Mouse (Mus musculus): ENCODE measurements around the gene Fkbp1b. TPM values are rescaled to one million over a fixed set of nuclear protein-coding genes. Genes with fewer than 3 reads are reported as not detected.
A peak's percentile ranks its signal among the peaks of the same experiment; 100 is the strongest.
"Not testable (repeated sequence)": the region's sequence is repeated elsewhere in the genome, so short reads cannot be mapped to it uniquely, and the experiment has no call there.

Fkbp1b gene
- polyA plus RNA-seq, 1 experiment from 2014 or later, result 32.7 TPM

GRCm38 (mm10) chr12:4817361-4818101 lies 23.9 kb downstream of the Fkbp1b start, which contains the start of gene Sf3b6:
TSS of gene Sf3b6 (plus strand) at chr12:4817544.
- Histone ChIP-seq H3K27ac (peak within 1 kb of the TSS; percentile 72), H3K79me2 (ENCODE audit: inconsistent target) (peaks cover 44% of the 10 kb centered on the region)
- 2% methylated on average over 49 of the region's 49 CpGs for WGBS (ENCODE audit: missing documents)

GRCm38 (mm10) chr12:4816680-4817360 lies 24.6 kb downstream of the Fkbp1b start:
- Histone ChIP-seq H3K36me3 (ENCODE audit: inconsistent target) (peaks cover 12% of the 10 kb centered on the region), H3K4me3 (ENCODE audit: inconsistent target) (peak overlapping the region; percentile 100), H3K27ac (peak overlapping the region; percentile 72), H3K79me2 (ENCODE audit: inconsistent target) (peaks cover 41% of the 10 kb centered on the region)
- 9% methylated on average over 24 of the region's 24 CpGs for WGBS (ENCODE audit: missing documents)

More at GRCm38 (mm10) chr12:4817361-4818101, 23.9 kb downstream of the Fkbp1b start, which contains the start of gene Sf3b6:
- peak within 1 kb of the TSS; percentile 100 for H3K4me3 ChIP-seq (ENCODE audit: inconsistent target)
- peaks cover 20% of the 10 kb centered on the region for H3K36me3 ChIP-seq (ENCODE audit: inconsistent target)

- 94% methylated on average over 4 of the region's 4 CpGs for WGBS (ENCODE audit: missing documents)
- H3K79me2 ChIP-seq (ENCODE audit: inconsistent target), result peaks cover 12% of the 10 kb centered on the region
- no peak overlapping the region for H3K4me3 ChIP-seq (ENCODE audit: inconsistent target)
- H3K27ac ChIP-seq, result no peak overlapping the region
- no peaks in the 10 kb centered on the region for H3K36me3 ChIP-seq (ENCODE audit: inconsistent target)
Observed at GRCm38 (mm10) chr12:4813636-4814035, 27.8 kb downstream of the Fkbp1b start.

GRCm38 (mm10) chr12:4811705-4812104 lies 29.7 kb downstream of the Fkbp1b start:
- H3K36me3 ChIP-seq (ENCODE audit: inconsistent target), result no peaks in the 10 kb centered on the region
- no peaks in the 10 kb centered on the region for H3K79me2 ChIP-seq (ENCODE audit: inconsistent target)
- H3K27ac ChIP-seq, result no peak overlapping the region
- WGBS (ENCODE audit: missing documents), result 84% methylated on average over 3 of the region's 3 CpGs
- H3K4me3 ChIP-seq (ENCODE audit: inconsistent target), result no peak overlapping the region

GRCm38 (mm10) chr12:4811036-4811435 lies 30.4 kb downstream of the Fkbp1b start:
- WGBS (ENCODE audit: missing documents), result 84% methylated on average over 4 of the region's 4 CpGs
- no peaks in the 10 kb centered on the region for H3K79me2 ChIP-seq (ENCODE audit: inconsistent target)
- no peak overlapping the region for H3K4me3 ChIP-seq (ENCODE audit: inconsistent target)
- no peak overlapping the region for H3K27ac ChIP-seq
- no peaks in the 10 kb centered on the region for H3K36me3 ChIP-seq (ENCODE audit: inconsistent target)

GRCm38 (mm10) chr12:4797471-4797870 lies 43.9 kb downstream of the Fkbp1b start:
- 89% methylated on average over 2 of the region's 6 CpGs for WGBS (ENCODE audit: missing documents)
- not testable (repeated sequence) for H3K4me3 ChIP-seq (ENCODE audit: inconsistent target); H3K79me2 ChIP-seq (ENCODE audit: inconsistent target); H3K27ac ChIP-seq; H3K36me3 ChIP-seq (ENCODE audit: inconsistent target)

- no peak overlapping the region for H3K27ac ChIP-seq
- WGBS (ENCODE audit: missing documents), result 100% methylated on average over 1 of the region's 1 CpGs
- H3K36me3 ChIP-seq (ENCODE audit: inconsistent target), result no peaks in the 10 kb centered on the region
- no peaks in the 10 kb centered on the region for H3K79me2 ChIP-seq (ENCODE audit: inconsistent target)
- no peak overlapping the region for H3K4me3 ChIP-seq (ENCODE audit: inconsistent target)
Observed at GRCm38 (mm10) chr12:4793718-4794117, 47.7 kb downstream of the Fkbp1b start.

GRCm38 (mm10) chr12:4788128-4788527 lies 53.3 kb downstream of the Fkbp1b start:
- H3K4me3 ChIP-seq (ENCODE audit: inconsistent target); H3K27ac ChIP-seq; H3K79me2 ChIP-seq (ENCODE audit: inconsistent target); H3K36me3 ChIP-seq (ENCODE audit: inconsistent target): not testable (repeated sequence)
- 88% methylated on average over 22 of the region's 25 CpGs for WGBS (ENCODE audit: missing documents)

GRCm38 (mm10) chr12:4784466-4784865 lies 56.9 kb downstream of the Fkbp1b start:
- 94% methylated on average over 2 of the region's 2 CpGs for WGBS (ENCODE audit: missing documents)
- no peak overlapping the region for H3K4me3 ChIP-seq (ENCODE audit: inconsistent target)
- no peaks in the 10 kb centered on the region for H3K36me3 ChIP-seq (ENCODE audit: inconsistent target)
- H3K27ac ChIP-seq, result no peak overlapping the region
- H3K79me2 ChIP-seq (ENCODE audit: inconsistent target), result no peaks in the 10 kb centered on the region

GRCm38 (mm10) chr12:4783598-4783997 lies 57.8 kb downstream of the Fkbp1b start:
- Histone ChIP-seq H3K36me3 (ENCODE audit: inconsistent target) (no peaks in the 10 kb centered on the region), H3K79me2 (ENCODE audit: inconsistent target) (no peaks in the 10 kb centered on the region), H3K27ac (no peak overlapping the region), H3K4me3 (ENCODE audit: inconsistent target) (no peak overlapping the region)
- 78% methylated on average over 5 of the region's 5 CpGs for WGBS (ENCODE audit: missing documents)

Other genes starting within 250 kb of the Fkbp1b start
- gene Itsn2, start 249.0 kb downstream of the Fkbp1b start, polyA plus RNA-seq (2018), result 73.9 to 104 TPM (median 84.9 TPM) in 3 replicates
- gene Gm3625, start 248.7 kb downstream of the Fkbp1b start, polyA plus RNA-seq (2018), result not detected in 3 replicates
- gene Fam228a, start 103.2 kb downstream of the Fkbp1b start, polyA plus RNA-seq (2018), result not detected in 3 replicates
- 0.16 TPM in 1 of 3 replicates, not detected in the others for gene Pfn4, start 72.6 kb downstream of the Fkbp1b start, polyA plus RNA-seq (2018)
- 0.11 TPM in 1 of 3 replicates, not detected in the others for gene Fam228b, start 72.3 kb downstream of the Fkbp1b start, polyA plus RNA-seq (2018)
- gene Sf3b6, start 24.0 kb downstream of the Fkbp1b start, polyA plus RNA-seq (2018), result 67.0 to 113 TPM (median 95.3 TPM) in 3 replicates
- 3.4 to 8.2 TPM (median 3.6 TPM) in 3 replicates for gene Wdcp, start 1.7 kb upstream of the Fkbp1b start, polyA plus RNA-seq (2018)
- 0.16 to 0.47 TPM (median 0.25 TPM) in 3 replicates for gene Mfsd2b, start 32.8 kb upstream of the Fkbp1b start, polyA plus RNA-seq (2018)
- gene Ubxn2a, start 66.1 kb upstream of the Fkbp1b start, polyA plus RNA-seq (2018), result 13.7 to 25.7 TPM (median 17.9 TPM) in 3 replicates
- gene Atad2b, start 75.8 kb upstream of the Fkbp1b start, polyA plus RNA-seq (2018), result 8.1 to 11.5 TPM (median 10.4 TPM) in 3 replicates